Comparison of ENCODE assay signal across 8 mouse cellular contexts in the genomic region with DNA sequence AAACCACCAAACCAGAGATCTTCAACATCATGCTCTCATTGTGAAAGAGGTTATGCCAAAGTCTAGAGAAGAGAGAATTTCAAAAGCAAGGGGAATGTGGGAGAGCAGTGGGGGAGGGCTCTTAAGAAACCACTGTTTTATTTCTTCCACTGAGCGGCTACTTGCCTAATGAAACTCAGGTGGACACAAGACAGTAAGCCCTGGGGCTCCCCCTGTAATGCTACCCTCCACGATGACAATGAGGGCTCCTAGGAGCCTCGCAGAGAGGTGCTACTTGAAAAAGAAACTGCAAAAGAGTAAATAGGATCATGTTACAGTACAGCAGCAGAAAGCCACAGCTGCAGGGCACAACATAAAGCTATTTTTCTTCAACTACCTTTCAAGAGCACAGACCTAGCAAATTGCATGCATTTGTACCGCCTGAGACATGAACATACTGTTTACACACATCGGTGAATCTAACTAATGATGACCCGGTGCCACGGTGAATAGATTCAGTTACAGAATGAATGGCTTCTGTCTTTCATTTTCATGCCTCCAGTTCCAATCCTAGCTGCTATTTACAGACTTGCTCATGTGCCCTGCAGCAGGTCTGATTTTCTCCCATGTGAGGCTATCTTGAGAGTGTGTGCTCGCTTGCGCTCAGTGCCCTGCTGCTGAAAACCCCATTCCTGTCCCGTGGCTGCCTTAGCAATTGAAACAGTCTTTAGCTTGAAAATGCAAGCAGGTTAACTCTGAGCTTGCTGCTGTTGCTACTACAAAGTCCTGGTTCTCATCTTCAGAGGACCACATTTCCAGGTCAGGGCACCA. TPM values are rescaled to one million over a fixed set of nuclear protein-coding genes. Genes with fewer than 3 reads are reported as not detected.
DNase-seq lines count a peak whose midpoint lies in the region; ATAC-seq and TF ChIP-seq lines count a peak whose summit lies in the region.

No protein-coding gene starts in this region.

- no peaks in the 10 kb centered on the region for H3K36me3 ChIP-seq in forebrain, postnatal 0 days (ENCODE audit: insufficient read depth)
- H3K36me3 ChIP-seq in intestine, embryonic 15.5 days, result no peaks in the 10 kb centered on the region
- H3K36me3 ChIP-seq in midbrain, embryonic 15.5 days (replicated peaks), result no peaks in the 10 kb centered on the region

- 5% methylated on average over 10 of the region's 10 CpGs for WGBS in forebrain, postnatal 0 days
- 8% methylated on average over 10 of the region's 10 CpGs for WGBS in intestine, embryonic 15.5 days
- WGBS in midbrain, embryonic 15.5 days, result 5% methylated on average over 10 of the region's 10 CpGs

- H3K4me3 ChIP-seq in gastrocnemius, adult 2 months, result peak overlapping the region; percentile 79
- peak overlapping the region; percentile 16; the same call in 1 of the 2 replicates for H3K4me3 ChIP-seq in forebrain, postnatal 0 days (ENCODE audit: low read depth, low read length)
- H3K4me3 ChIP-seq in intestine, embryonic 15.5 days (replicated peaks), result peak overlapping the region; percentile 52
- peak overlapping the region; percentile 51 for H3K4me3 ChIP-seq in midbrain, embryonic 15.5 days

- peak overlapping the region; percentile 87 for H3K4me2 ChIP-seq in forebrain, postnatal 0 days (ENCODE audit: low read depth)
- H3K4me2 ChIP-seq in intestine, embryonic 15.5 days (replicated peaks), result peak overlapping the region; percentile 88
- peak overlapping the region; percentile 99 for H3K4me2 ChIP-seq in midbrain, embryonic 15.5 days

- TF ChIP-seq CTCF in gastrocnemius, adult 2 months (IDR thresholded peaks at IDR 0.05), result no peak
- no peak for TF ChIP-seq CTCF in forebrain, postnatal 0 days (IDR thresholded peaks at IDR 0.05; ENCODE audit: low read depth)

- H3K9ac ChIP-seq in forebrain, postnatal 0 days, result no peak overlapping the region
- peak overlapping the region; percentile 28; the same call in 1 of the 2 replicates for H3K9ac ChIP-seq in intestine, embryonic 15.5 days
- peak overlapping the region; percentile 24 for H3K9ac ChIP-seq in midbrain, embryonic 15.5 days

- no peak for DNase-seq in gastrocnemius, adult 2 months
- no peak for DNase-seq in gastrocnemius, adult 18-20 months (ENCODE audit: low spot score)
- DNase-seq in forebrain, postnatal 0 days, result no peak
- no peak for DNase-seq in right cerebral cortex, postnatal 10 days (ENCODE audit: low spot score in 2 of 2)
- DNase-seq in cerebellum, adult 8-10 months, result no peak
- DNase-seq in B cell, adult 2 months, result no peak

- no peaks in the 10 kb centered on the region for H3K9me3 ChIP-seq in forebrain, postnatal 0 days (ENCODE audit: low read length)
- H3K9me3 ChIP-seq in intestine, embryonic 15.5 days, result no peaks in the 10 kb centered on the region
- no peaks in the 10 kb centered on the region for H3K9me3 ChIP-seq in midbrain, embryonic 15.5 days

- H3K27ac ChIP-seq in gastrocnemius, adult 2 months, result peak overlapping the region; percentile 55
- H3K27ac ChIP-seq in forebrain, postnatal 0 days (ENCODE audit: low read depth, low read length), result no peak overlapping the region
- H3K27ac ChIP-seq in intestine, embryonic 15.5 days, result no peak overlapping the region
- H3K27ac ChIP-seq in midbrain, embryonic 15.5 days, result 0 out of 2 replicates have a peak overlapping the region, but pooled peaks have one; percentile 2

- peaks cover 8% of the 10 kb centered on the region for H3K27me3 ChIP-seq in forebrain, postnatal 0 days (ENCODE audit: insufficient read depth, low read length)
- H3K27me3 ChIP-seq in intestine, embryonic 15.5 days (replicated peaks), result 0 out of 2 replicates have a peak, but pooled peaks cover 10% of the 10 kb centered on the region
- H3K27me3 ChIP-seq in midbrain, embryonic 15.5 days (replicated peaks), result 0 out of 2 replicates have a peak, but pooled peaks cover 6% of the 10 kb centered on the region

- H3K4me1 ChIP-seq in forebrain, postnatal 0 days (ENCODE audit: insufficient read depth), result no peaks in the 10 kb centered on the region
- H3K4me1 ChIP-seq in intestine, embryonic 15.5 days (replicated peaks), result 0 out of 2 replicates have a peak, but pooled peaks cover 5% of the 10 kb centered on the region
- H3K4me1 ChIP-seq in midbrain, embryonic 15.5 days, result peaks cover 22% of the 10 kb centered on the region

- ATAC-seq in forebrain, postnatal 0 days, result no peak
- no peak for ATAC-seq in intestine, embryonic 15.5 days
- peak; percentile 58 for ATAC-seq in midbrain, embryonic 15.5 days (replicated peaks)

- intact Hi-C loops in gastrocnemius, adult 2 months (cut with DNase I), result no loop called here

RNA-seq across cellular contexts. Expression of a gene that starts 1.3 kb away (rescaled TPM):
- 1 to 10 TPM; 5.0 to 5.8 TPM for total RNA-seq in gastrocnemius, adult 2 months (2021)
- 1 to 10 TPM; 4.8 to 6.9 TPM for total RNA-seq in gastrocnemius, adult 18-20 months (2021)
- total RNA-seq in forebrain, postnatal 0 days (2014; rRNA removed), result 4.1 and 4.5 TPM in 2 replicates
- 0.80 and 1.2 TPM in 2 replicates for polyA plus RNA-seq in forebrain, postnatal 0 days (2015; fragmentation: Nextera tagmentation; extraction: Ambion mirVana)
- polyA plus RNA-seq in intestine, embryonic 15.5 days (2015; fragmentation: Nextera tagmentation; extraction: Ambion mirVana), result 3.4 and 4.3 TPM in 2 replicates
- 1.8 and 2.0 TPM in 2 replicates for polyA plus RNA-seq in midbrain, embryonic 15.5 days (2015; fragmentation: Nextera tagmentation; extraction: Ambion mirVana)

Comparison
In these comparisons a context has a peak if more than half of its experiments do, and no peak if none do; other contexts are left out.
1. H3K27ac ChIP-seq: peak in gastrocnemius, adult 2 months (single experiment) and midbrain, embryonic 15.5 days (single experiment); none in forebrain, postnatal 0 days (single experiment) and intestine, embryonic 15.5 days (single experiment).
2. H3K4me3 ChIP-seq: peak in every context shown above with its lines; median percentile 79 in gastrocnemius, adult 2 months; 52 in intestine, embryonic 15.5 days; 51 in midbrain, embryonic 15.5 days; 16 in forebrain, postnatal 0 days.
3. Peak in every context shown above with its lines, with median percentiles within 50 percentile points of each other: H3K4me2 ChIP-seq.